Mouse (Mus musculus) embryonic fibroblast, embryonic 13.5 days (primary cell): ENCODE measurements around the gene Nob1.

Experiments
- CTCF ChIP-seq: IDR thresholded peaks from 2 replicates; pipeline ENCODE4 v1.5.1; 2011; ENCODE audit warnings: mild to moderate bottlenecking, control low read depth, low read length, moderate library complexity, borderline replicate concordance; ENCODE audit not compliant: insufficient read depth
- POLR2A ChIP-seq: IDR thresholded peaks from 2 replicates; pipeline ENCODE4 v1.6.1; 2011; ENCODE audit warnings: low read depth, mild to moderate bottlenecking, control low read depth, low read length, moderate library complexity

GRCm38 (mm10) chr8:107396106-107396670 lies 28.7 kb downstream of the Nob1 start:
- TF ChIP-seq CTCF: no peak
- TF ChIP-seq POLR2A: no peak
